Mouse (Mus musculus) heart, postnatal 0 days (tissue): ENCODE results near the gene Olfr1138. TPM values are rescaled to one million over a fixed set of nuclear protein-coding genes. Genes with fewer than 3 reads are reported as not detected.

Experiments used
- ATAC-seq: fragments of 200-750 bp; cut with Nextera tagmentation; 2 replicates; pipeline ENCODE4 v1.8.0; 2017; ENCODE audit warnings: low read depth, moderate number of reproducible peaks, moderate library complexity; ENCODE audit not compliant: insufficient read depth
- DNase-seq: peaks from one replicate; pipeline ENCODE4 v3.0.0-alpha.2; 2016; ENCODE audit warnings: low spot score
- H3K27ac ChIP-seq: fragments of 300-500 bp; sonication (generic); 2 replicates; pipeline ENCODE4 v1.5.1; 2014; ENCODE audit warnings: low read depth, mild to moderate bottlenecking
- H3K27me3 ChIP-seq: fragments of 300-500 bp; sonication (generic); 2 replicates; pipeline ENCODE4 v1.6.1; 2014; ENCODE audit warnings: low read length, mixed read lengths; ENCODE audit not compliant: control insufficient read depth, insufficient read depth
- H3K36me3 ChIP-seq: fragments of 300-500 bp; sonication (generic); replicated peaks from 2 replicates; pipeline ENCODE4 v1.6.1; 2014; ENCODE audit warnings: low read length, mixed read lengths; ENCODE audit not compliant: control insufficient read depth, insufficient read depth
- H3K4me1 ChIP-seq: fragments of 300-500 bp; sonication (generic); 2 replicates; pipeline ENCODE4 v1.6.1; 2014; ENCODE audit warnings: antibody characterized with exemption; ENCODE audit not compliant: control insufficient read depth, insufficient read depth
- H3K4me2 ChIP-seq: fragments of 300-500 bp; sonication (generic); 2 replicates; pipeline ENCODE4 v1.6.1; 2014; ENCODE audit warnings: low read depth, mild to moderate bottlenecking, low read length, moderate library complexity
- H3K4me3 ChIP-seq: fragments of 300-500 bp; sonication (generic); 2 replicates; pipeline ENCODE4 v1.5.1; 2014; ENCODE audit warnings: low read depth, low read length
- H3K9ac ChIP-seq: fragments of 300-500 bp; sonication (generic); replicated peaks from 2 replicates; pipeline ENCODE4 v1.6.1; 2014; ENCODE audit warnings: low read depth, low read length, mixed read lengths
- H3K9me3 ChIP-seq: fragments of 300-500 bp; sonication (generic); replicated peaks from 2 replicates; pipeline ENCODE4 v1.6.1; 2016; ENCODE audit warnings: low read length; ENCODE audit not compliant: control insufficient read depth
- CTCF ChIP-seq: IDR thresholded peaks from 2 replicates; pipeline ENCODE4 v1.5.1; 2016; ENCODE audit warnings: antibody characterized with exemption, control low read depth, low read depth
- EP300 ChIP-seq: IDR thresholded peaks from 2 replicates; pipeline ENCODE4 v1.6.1; 2016; ENCODE audit warnings: antibody characterized with exemption, low read depth
- polyA plus RNA-seq: library from polyadenylated mRNA; unstranded; fragments of >200 nt; fragmentation: Nextera tagmentation; extraction: Ambion mirVana; gene quantifications from 2 replicates; pipeline ENCODE4 v1.2.1, GENCODE M21; 2015
- total RNA-seq: library from RNA; depleted of rRNA; stranded (reverse); fragments of >200 nt; gene quantifications from 2 replicates; pipeline ENCODE4 v1.2.3, GENCODE M21; 2014; ENCODE audit warnings: low replicate concordance; rRNA removed

The Olfr1138 gene
- total and polyA plus RNA-seq, 2 experiments from 2014 or later: not detected

GRCm38 (mm10) chr2:87693847-87694246 lies 45.9 kb downstream of the Olfr1138 start, which contains the start of gene Olfr1136:
TSS of gene Olfr1136 (minus strand) at chr2:87693947.
- Histone ChIP-seq H3K27me3 (no peaks in the 10 kb centered on the region), H3K9ac (no peak within 1 kb of the TSS), H3K27ac (no peak within 1 kb of the TSS), H3K4me3 (no peak within 1 kb of the TSS), H3K9me3 (no peaks in the 10 kb centered on the region), H3K4me2 (no peak within 1 kb of the TSS), H3K36me3 (no peaks in the 10 kb centered on the region), H3K4me1 (no peaks in the 10 kb centered on the region)
- TF ChIP-seq CTCF (no peak), EP300 (no peak)
- ATAC-seq: no peak
- no peak for DNase-seq

Other genes with a start within 250 kb of the Olfr1138 start
- gene Pramel7, start 242.9 kb downstream of the Olfr1138 start, total RNA-seq: not detected in 2 replicates
- not detected in 2 replicates for gene Pramel7, start 242.9 kb downstream of the Olfr1138 start, polyA plus RNA-seq
- gene Pramel6, start 233.4 kb downstream of the Olfr1138 start, total RNA-seq: not detected in 2 replicates
- not detected in 2 replicates for gene Pramel6, start 233.4 kb downstream of the Olfr1138 start, polyA plus RNA-seq
- gene Olfr153, start 208.2 kb downstream of the Olfr1138 start, total RNA-seq: not detected in 2 replicates
- gene Olfr153, start 208.2 kb downstream of the Olfr1138 start, polyA plus RNA-seq: not detected in 2 replicates
- not detected in 2 replicates for gene Olfr1128, start 194.4 kb downstream of the Olfr1138 start, total RNA-seq
- gene Olfr1128, start 194.4 kb downstream of the Olfr1138 start, polyA plus RNA-seq: not detected in 2 replicates
- not detected in 2 replicates for gene Olfr1129, start 166.1 kb downstream of the Olfr1138 start, total RNA-seq
- not detected in 2 replicates for gene Olfr1129, start 166.1 kb downstream of the Olfr1138 start, polyA plus RNA-seq
- gene Olfr1130, start 133.8 kb downstream of the Olfr1138 start, total RNA-seq: not detected in 2 replicates
- gene Olfr1130, start 133.8 kb downstream of the Olfr1138 start, polyA plus RNA-seq: not detected in 2 replicates
- gene Olfr1131, start 112.9 kb downstream of the Olfr1138 start, total RNA-seq: not detected in 2 replicates
- not detected in 2 replicates for gene Olfr1131, start 112.9 kb downstream of the Olfr1138 start, polyA plus RNA-seq
- gene Olfr1132, start 102.4 kb downstream of the Olfr1138 start, total RNA-seq: not detected in 2 replicates
- gene Olfr1132, start 102.4 kb downstream of the Olfr1138 start, polyA plus RNA-seq: not detected in 2 replicates
- gene Olfr1133, start 92.6 kb downstream of the Olfr1138 start, total RNA-seq: not detected in 2 replicates
- not detected in 2 replicates for gene Olfr1133, start 92.6 kb downstream of the Olfr1138 start, polyA plus RNA-seq
- not detected in 2 replicates for gene Olfr1134, start 81.5 kb downstream of the Olfr1138 start, total RNA-seq
- gene Olfr1134, start 81.5 kb downstream of the Olfr1138 start, polyA plus RNA-seq: not detected in 2 replicates
- gene Olfr1135, start 66.3 kb downstream of the Olfr1138 start, total RNA-seq: not detected in 2 replicates
- gene Olfr1135, start 66.3 kb downstream of the Olfr1138 start, polyA plus RNA-seq: not detected in 2 replicates
- gene Olfr1136, start 46.0 kb downstream of the Olfr1138 start, total RNA-seq: not detected in 2 replicates
- gene Olfr1136, start 46.0 kb downstream of the Olfr1138 start, polyA plus RNA-seq: not detected in 2 replicates
- not detected in 2 replicates for gene Olfr1137, start 26.8 kb downstream of the Olfr1138 start, total RNA-seq
- not detected in 2 replicates for gene Olfr1137, start 26.8 kb downstream of the Olfr1138 start, polyA plus RNA-seq
- not detected in 2 replicates for gene Olfr1140, start 3.8 kb upstream of the Olfr1138 start, total RNA-seq
- not detected in 2 replicates for gene Olfr1140, start 3.8 kb upstream of the Olfr1138 start, polyA plus RNA-seq
- gene Olfr1141, start 14.0 kb upstream of the Olfr1138 start, total RNA-seq: not detected in 2 replicates
- not detected in 2 replicates for gene Olfr1141, start 14.0 kb upstream of the Olfr1138 start, polyA plus RNA-seq
- not detected in 2 replicates for gene Olfr152, start 39.5 kb upstream of the Olfr1138 start, total RNA-seq
- not detected in 2 replicates for gene Olfr152, start 39.5 kb upstream of the Olfr1138 start, polyA plus RNA-seq
- not detected in 2 replicates for gene Olfr1143, start 60.6 kb upstream of the Olfr1138 start, total RNA-seq
- not detected in 2 replicates for gene Olfr1143, start 60.6 kb upstream of the Olfr1138 start, polyA plus RNA-seq
- not detected in 2 replicates for gene Olfr1145, start 69.8 kb upstream of the Olfr1138 start, total RNA-seq
- gene Olfr1145, start 69.8 kb upstream of the Olfr1138 start, polyA plus RNA-seq: not detected in 2 replicates
- gene Olfr1148, start 90.6 kb upstream of the Olfr1138 start, total RNA-seq: not detected in 2 replicates
- gene Olfr1148, start 90.6 kb upstream of the Olfr1138 start, polyA plus RNA-seq: not detected in 2 replicates
- gene Olfr1150-ps1, start 104.0 kb upstream of the Olfr1138 start, total RNA-seq: not detected in 2 replicates
- gene Olfr1150-ps1, start 104.0 kb upstream of the Olfr1138 start, polyA plus RNA-seq: not detected in 2 replicates
- gene Olfr1151, start 115.9 kb upstream of the Olfr1138 start, total RNA-seq: not detected in 2 replicates
- not detected in 2 replicates for gene Olfr1151, start 115.9 kb upstream of the Olfr1138 start, polyA plus RNA-seq
- gene Olfr1152, start 126.5 kb upstream of the Olfr1138 start, total RNA-seq: not detected in 2 replicates
- not detected in 2 replicates for gene Olfr1152, start 126.5 kb upstream of the Olfr1138 start, polyA plus RNA-seq
- not detected in 2 replicates for gene Olfr1153, start 155.0 kb upstream of the Olfr1138 start, total RNA-seq
- not detected in 2 replicates for gene Olfr1153, start 155.0 kb upstream of the Olfr1138 start, polyA plus RNA-seq
- gene Olfr1154, start 165.2 kb upstream of the Olfr1138 start, total RNA-seq: not detected in 2 replicates
- gene Olfr1154, start 165.2 kb upstream of the Olfr1138 start, polyA plus RNA-seq: not detected in 2 replicates
- gene Olfr1155, start 205.2 kb upstream of the Olfr1138 start, total RNA-seq: not detected in 2 replicates
- gene Olfr1155, start 205.2 kb upstream of the Olfr1138 start, polyA plus RNA-seq: not detected in 2 replicates
- gene Olfr1156, start 213.1 kb upstream of the Olfr1138 start, total RNA-seq: not detected in 2 replicates
- not detected in 2 replicates for gene Olfr1156, start 213.1 kb upstream of the Olfr1138 start, polyA plus RNA-seq
- not detected in 2 replicates for gene Olfr1157, start 228.3 kb upstream of the Olfr1138 start, total RNA-seq
- gene Olfr1157, start 228.3 kb upstream of the Olfr1138 start, polyA plus RNA-seq: not detected in 2 replicates
- not detected in 2 replicates for gene Olfr74, start 234.7 kb upstream of the Olfr1138 start, total RNA-seq
- not detected in 2 replicates for gene Olfr74, start 234.7 kb upstream of the Olfr1138 start, polyA plus RNA-seq